In genomic region chr4:43564231-43564630, GRCm38 (mm10) we compare ENCODE assay signal across 15 mouse cellular contexts. TPM values are rescaled to one million over a fixed set of nuclear protein-coding genes. Genes with fewer than 3 reads are reported as not detected.
A peak's percentile ranks its signal among the peaks of the same experiment; 100 is the strongest.
DNase-seq lines count a peak whose midpoint lies in the region; ATAC-seq lines count a peak whose summit lies in the region.
"Had no signal": no experiment of that assay in that cellular context is flagged by ENCODE, and none has a peak within 500 bp of the region (broad histone marks: within the 10 kb centered on the region; RNA-seq: fewer than 3 reads in every experiment).

No protein-coding gene starts in this region.

- H3K4me3 ChIP-seq in heart, embryonic 14.5 days (ENCODE audit: control insufficient read depth in 1 of 2, insufficient read depth in 1 of 2, low read depth in 1 of 2, low read length in 2 of 2): no peak overlapping the region

- H3K4me1 ChIP-seq in heart, embryonic 14.5 days (ENCODE audit: control insufficient read depth in 2 of 2, insufficient read depth in 2 of 2, low read length in 2 of 2): peaks cover 21 to 34% of the 10 kb centered on the region in 2 experiments

- 15% methylated on average over 2 of the region's 2 CpGs for WGBS in heart, embryonic 14.5 days

- H3K27me3 ChIP-seq in heart, embryonic 14.5 days (ENCODE audit: control insufficient read depth, insufficient read depth, low read length): no peaks in the 10 kb centered on the region
- H3K27me3 ChIP-seq: embryonic facial prominence, embryonic 15.5 days had no signal

- no peak for DNase-seq in heart, adult 11 months
- peak; percentile 33 for DNase-seq in lung, postnatal 36 days
- no peak for DNase-seq in lung, postnatal 4 days
- peak; percentile 36 for DNase-seq in adipocyte (ENCODE audit: low spot score)
- DNase-seq in mesoderm, embryonic 11.5 days (ENCODE audit: low read depth, low spot score): peak; percentile 20
- no peak for DNase-seq in adrenal gland, postnatal 36 days
- DNase-seq: adrenal gland, adult 2 months; cerebellum, adult 11-12 months; kidney, postnatal 4 days had no signal

- H3K9ac ChIP-seq in heart, embryonic 14.5 days (ENCODE audit: low read length): no peak overlapping the region
- H3K9ac ChIP-seq: embryonic facial prominence, embryonic 15.5 days had no signal

- H3K36me3 ChIP-seq in heart, embryonic 14.5 days (ENCODE audit: control insufficient read depth, insufficient read depth, low read length): peaks cover 59% of the 10 kb centered on the region

- no peak for ATAC-seq in heart, embryonic 14.5 days (ENCODE audit: insufficient number of reproducible peaks, insufficient read depth, low FRiP score, low read depth)
- ATAC-seq in erythroid progenitor cell, adult 5-6 weeks (replicated peaks; ENCODE audit: low FRiP score, poor library complexity, severe bottlenecking): no peak
- ATAC-seq: inflammation-experienced regulatory T-cells, adult 6 months had no signal

- H3K9me3 ChIP-seq in heart, embryonic 14.5 days (ENCODE audit: control insufficient read depth, low read length): no peaks in the 10 kb centered on the region
- H3K9me3 ChIP-seq: embryonic facial prominence, embryonic 15.5 days had no signal

- H3K4me2 ChIP-seq in heart, embryonic 14.5 days (ENCODE audit: low read length): peak overlapping the region; percentile 88; the same call in 1 of the 2 replicates

- H3K27ac ChIP-seq in heart, embryonic 14.5 days (replicated peaks in 1 of 2; ENCODE audit: control insufficient read depth in 1 of 2, insufficient read depth in 1 of 2, low read depth in 2 of 2, low read length in 2 of 2): 0 out of 4 replicates have a peak overlapping the region, but pooled peaks have one; percentile 2 to 19
- H3K27ac ChIP-seq: embryonic facial prominence, embryonic 15.5 days had no signal

RNA-seq across cellular contexts. Expression of gene Tln1, which starts 1.7 kb away (rescaled TPM):
- 77.5 and 90.9 TPM in 2 replicates for polyA plus RNA-seq in heart, embryonic 14.5 days (2014; fragmentation: Nextera tagmentation; extraction: Ambion mirVana)
- 111 and 144 TPM in 2 replicates for total RNA-seq in erythroid progenitor cell, adult 5-6 weeks (2015; ENCODE audit: low replicate concordance)
- total RNA-seq in erythroid progenitor cell, adult 5-6 weeks (2017; ENCODE audit: low replicate concordance): 643 and 746 TPM in 2 replicates
- 100 to 1,000 TPM; 241 to 244 TPM for total RNA-seq in adrenal gland, postnatal 36 days (2021)

RNA-seq across cellular contexts. Expression of gene Creb3, which starts 2.1 kb away (rescaled TPM):
- polyA plus RNA-seq in heart, embryonic 14.5 days (2014; fragmentation: Nextera tagmentation; extraction: Ambion mirVana): 57.3 and 62.3 TPM in 2 replicates
- 8.0 and 12.3 TPM in 2 replicates for total RNA-seq in erythroid progenitor cell, adult 5-6 weeks (2015; ENCODE audit: low replicate concordance)
- 9.6 and 45.0 TPM in 2 replicates for total RNA-seq in erythroid progenitor cell, adult 5-6 weeks (2017; ENCODE audit: low replicate concordance)
- 100 to 1,000 TPM; 117 to 170 TPM for total RNA-seq in adrenal gland, postnatal 36 days (2021)

RNA-seq across cellular contexts. Expression of gene Rgp1, which starts 14.3 kb away (rescaled TPM):
- 18.3 and 24.9 TPM in 2 replicates for polyA plus RNA-seq in heart, embryonic 14.5 days (2014; fragmentation: Nextera tagmentation; extraction: Ambion mirVana)
- 29.2 and 31.0 TPM in 2 replicates for total RNA-seq in erythroid progenitor cell, adult 5-6 weeks (2015; ENCODE audit: low replicate concordance)
- 10.1 and 32.7 TPM in 2 replicates for total RNA-seq in erythroid progenitor cell, adult 5-6 weeks (2017; ENCODE audit: low replicate concordance)
- 10 to 100 TPM; 40.5 to 53.3 TPM for total RNA-seq in adrenal gland, postnatal 36 days (2021)

RNA-seq across cellular contexts. Expression of gene Gba2, which starts 14.4 kb away (rescaled TPM):
- polyA plus RNA-seq in heart, embryonic 14.5 days (2014; fragmentation: Nextera tagmentation; extraction: Ambion mirVana): 16.5 and 16.7 TPM in 2 replicates
- 22.3 and 28.1 TPM in 2 replicates for total RNA-seq in erythroid progenitor cell, adult 5-6 weeks (2015; ENCODE audit: low replicate concordance)
- 23.5 and 32.1 TPM in 2 replicates for total RNA-seq in erythroid progenitor cell, adult 5-6 weeks (2017; ENCODE audit: low replicate concordance)
- 10 to 100 TPM; 11.0 to 11.5 TPM for total RNA-seq in adrenal gland, postnatal 36 days (2021)

RNA-seq across cellular contexts. Expression of gene Msmp, which starts 20.1 kb away (rescaled TPM):
- 0.36 TPM in 1 of 2 replicates, not detected in the other for polyA plus RNA-seq in heart, embryonic 14.5 days (2014; fragmentation: Nextera tagmentation; extraction: Ambion mirVana)
- total RNA-seq in erythroid progenitor cell, adult 5-6 weeks (2015; ENCODE audit: low replicate concordance): not detected in 2 replicates
- total RNA-seq in erythroid progenitor cell, adult 5-6 weeks (2017; ENCODE audit: low replicate concordance): not detected in 2 replicates
- 1 to 10 TPM; 3.2 to 3.4 TPM for total RNA-seq in adrenal gland, postnatal 36 days (2021)
- total RNA-seq: left cerebral cortex, postnatal 36 days; megakaryocyte, adult 5-6 weeks had no signal
- polyA plus RNA-seq: inflammation-experienced regulatory T-cells, adult 6 months had no signal

Comparison
In these comparisons a context has a peak if more than half of its experiments do, and no peak if none do; other contexts are left out.
1. DNase-seq: peak in lung, postnatal 36 days (single experiment), adipocyte (single experiment) and mesoderm, embryonic 11.5 days (single experiment); none in heart, adult 11 months (single experiment), lung, postnatal 4 days (0 of 2) and adrenal gland, postnatal 36 days (0 of 2).